Mouse (Mus musculus) thymus, adult 2 months (tissue): Measurements from ENCODE around the gene Cbr4.

Experiments used
- CTCF ChIP-seq: fragments of 200-500 bp; IDR thresholded peaks from 2 replicates; pipeline ENCODE4 v1.5.1; 2012; ENCODE audit warnings: mild to moderate bottlenecking, control low read depth, low read length, moderate library complexity, borderline replicate concordance; ENCODE audit not compliant: control insufficient read depth, poor library complexity, insufficient read depth; ENCODE audit errors: extremely low read depth
- POLR2A ChIP-seq: fragments of 200-500 bp; IDR thresholded peaks from 2 replicates; pipeline ENCODE4 v1.6.1; 2012; ENCODE audit warnings: mild to moderate bottlenecking, low read length, control low read depth, moderate library complexity; ENCODE audit not compliant: control insufficient read depth, poor library complexity, insufficient read depth; ENCODE audit errors: extremely low read depth

DNA sequence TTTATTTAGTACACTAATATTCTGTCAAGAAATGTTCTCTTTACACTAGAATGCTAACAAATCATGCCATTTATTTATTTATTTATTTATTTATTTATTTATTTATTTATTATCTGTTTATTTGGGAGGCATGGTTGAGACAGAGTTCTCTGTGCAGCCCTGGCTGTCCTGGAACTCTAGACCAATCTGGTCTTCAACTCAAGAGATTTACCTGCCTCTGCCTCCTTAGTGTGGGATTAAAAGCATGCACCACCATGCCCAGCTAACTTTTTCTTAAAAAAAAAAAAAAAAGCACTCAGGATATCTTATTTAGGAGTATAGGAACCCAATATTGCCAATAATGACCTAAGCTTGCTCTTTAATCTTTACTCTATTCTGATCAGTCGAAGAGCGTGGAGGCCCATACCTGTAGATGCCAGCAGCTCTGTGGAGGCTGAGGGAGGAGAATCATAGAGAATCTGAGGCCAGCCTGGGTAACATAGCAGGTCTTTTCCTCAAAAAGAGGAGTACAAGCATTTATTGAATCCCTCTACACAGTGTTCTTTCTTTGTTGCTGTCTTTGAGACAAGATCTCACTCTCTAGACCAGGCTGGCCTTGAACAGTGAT, 508 bp upstream of the Cbr4 start:
- TF ChIP-seq CTCF (no peak), POLR2A (no peak)
